Mouse (Mus musculus) frontal cortex, adult (tissue): ENCODE measurements around the gene Mt2.
A peak's percentile ranks its signal among the peaks of the same experiment; 100 is the strongest.

Experiments used
- ATAC-seq: cut with Nextera tagmentation; 2 replicates; pipeline ENCODE4 v1.9.2; 2017; ENCODE audit warnings: mild to moderate bottlenecking, moderate library complexity, mixed read lengths; ENCODE audit not compliant: low TSS enrichment

Mt2 gene

GRCm38 (mm10) chr8:94172809-94173732, 607 bp downstream of the Mt2 start:
- peak; percentile 15 for ATAC-seq

DNA sequence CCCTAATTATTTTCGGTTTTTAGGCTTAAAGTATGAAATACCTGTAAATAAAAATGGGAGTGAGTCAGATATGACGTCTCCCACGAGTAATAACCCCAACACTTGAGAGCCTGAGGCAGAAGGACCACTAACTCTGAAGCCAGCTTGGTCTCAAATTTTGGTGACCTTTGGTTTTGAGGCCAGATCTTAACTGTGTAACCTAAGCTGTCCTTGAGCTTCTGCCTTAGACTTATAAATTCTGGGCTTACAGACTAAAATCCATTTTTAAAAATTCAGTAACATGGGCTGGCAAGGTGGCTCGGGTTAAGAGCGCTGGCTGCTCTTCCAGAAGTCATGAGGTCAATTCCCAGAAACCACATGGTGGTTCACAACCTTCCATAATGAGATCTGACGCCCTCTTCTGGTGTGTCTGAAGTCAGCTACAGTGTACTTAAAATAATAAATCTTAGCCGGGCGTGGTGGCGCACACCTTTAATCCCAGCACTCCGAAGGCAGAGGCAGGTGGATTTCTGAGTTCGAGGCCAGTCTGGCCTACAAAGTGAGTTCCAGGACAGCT, 1.5 kb downstream of the Mt2 start:
- no peak for ATAC-seq

DNA sequence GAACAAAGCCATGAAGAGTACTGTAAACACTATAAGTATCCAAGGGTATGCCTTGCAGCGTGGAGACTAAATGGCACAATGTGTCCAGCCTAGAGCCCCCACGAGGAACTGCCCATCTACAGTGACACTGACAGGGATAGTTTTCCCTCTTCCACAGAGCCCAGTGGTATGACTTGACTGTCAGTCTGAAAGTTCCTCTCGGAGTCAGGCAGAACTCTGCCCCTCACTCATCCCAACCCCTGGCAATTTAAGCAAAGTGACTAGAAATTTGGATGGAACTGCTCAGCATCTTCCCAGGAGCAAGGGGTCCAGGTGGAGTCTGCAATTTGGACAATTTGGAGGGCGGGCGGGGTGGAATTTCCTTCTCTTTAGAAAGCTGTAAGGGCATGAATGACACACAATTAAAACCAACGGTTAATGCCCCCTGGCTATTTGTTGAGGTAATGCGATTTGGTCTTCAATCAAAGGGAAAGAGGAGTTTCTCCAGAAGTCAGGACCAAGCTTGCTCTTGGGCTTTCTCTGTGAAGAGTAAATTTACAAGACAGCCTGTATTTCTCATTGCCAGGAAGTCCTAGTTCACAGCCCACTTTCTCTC, 2.3 kb downstream of the Mt2 start:
- no peak for ATAC-seq

- ATAC-seq: no peak
Observed at GRCm38 (mm10) chr8:94177716-94178390, 5.4 kb downstream of the Mt2 start.

DNA sequence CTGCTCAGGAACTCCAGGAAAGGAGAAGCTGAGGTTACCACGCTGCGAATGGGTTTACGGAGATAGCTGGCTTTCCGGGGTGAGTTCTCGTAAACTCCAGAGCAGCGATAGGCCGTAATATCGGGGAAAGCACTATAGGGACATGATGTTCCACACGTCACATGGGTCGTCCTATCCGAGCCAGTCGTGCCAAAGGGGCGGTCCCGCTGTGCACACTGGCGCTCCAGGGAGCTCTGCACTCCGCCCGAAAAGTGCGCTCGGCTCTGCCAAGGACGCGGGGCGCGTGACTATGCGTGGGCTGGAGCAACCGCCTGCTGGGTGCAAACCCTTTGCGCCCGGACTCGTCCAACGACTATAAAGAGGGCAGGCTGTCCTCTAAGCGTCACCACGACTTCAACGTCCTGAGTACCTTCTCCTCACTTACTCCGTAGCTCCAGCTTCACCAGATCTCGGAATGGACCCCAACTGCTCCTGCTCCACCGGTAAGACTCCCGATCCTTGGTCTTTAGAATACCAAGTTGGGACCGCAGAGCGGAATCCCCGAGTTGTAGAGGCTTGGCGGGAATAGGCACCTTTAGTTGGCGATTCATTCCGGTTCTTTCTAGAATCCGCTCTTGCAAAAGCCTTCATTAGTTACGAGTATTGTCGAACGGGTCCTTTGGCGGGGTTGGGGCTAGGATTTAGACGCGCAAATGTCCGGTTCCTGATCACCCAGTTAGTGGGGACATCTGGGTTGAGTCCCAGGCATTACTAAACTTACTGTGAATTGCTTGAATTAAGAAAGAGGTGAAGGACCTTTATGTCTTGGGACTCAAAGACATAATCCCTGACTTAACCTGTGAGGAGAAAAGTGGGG, 6.6 kb downstream of the Mt2 start, which contains the start of gene Mt1:
Gene Mt1, plus strand, starts transcription at position 226 of the 856 bp plus-strand sequence.
- ATAC-seq: peak; percentile 77

GRCm38 (mm10) chr8:94179713-94180560, 7.5 kb downstream of the Mt2 start:
- ATAC-seq: peak; percentile 35; the same call in 1 of the 2 replicates

GRCm38 (mm10) chr8:94180561-94180908, 8.1 kb downstream of the Mt2 start:
- ATAC-seq: no peak

DNA sequence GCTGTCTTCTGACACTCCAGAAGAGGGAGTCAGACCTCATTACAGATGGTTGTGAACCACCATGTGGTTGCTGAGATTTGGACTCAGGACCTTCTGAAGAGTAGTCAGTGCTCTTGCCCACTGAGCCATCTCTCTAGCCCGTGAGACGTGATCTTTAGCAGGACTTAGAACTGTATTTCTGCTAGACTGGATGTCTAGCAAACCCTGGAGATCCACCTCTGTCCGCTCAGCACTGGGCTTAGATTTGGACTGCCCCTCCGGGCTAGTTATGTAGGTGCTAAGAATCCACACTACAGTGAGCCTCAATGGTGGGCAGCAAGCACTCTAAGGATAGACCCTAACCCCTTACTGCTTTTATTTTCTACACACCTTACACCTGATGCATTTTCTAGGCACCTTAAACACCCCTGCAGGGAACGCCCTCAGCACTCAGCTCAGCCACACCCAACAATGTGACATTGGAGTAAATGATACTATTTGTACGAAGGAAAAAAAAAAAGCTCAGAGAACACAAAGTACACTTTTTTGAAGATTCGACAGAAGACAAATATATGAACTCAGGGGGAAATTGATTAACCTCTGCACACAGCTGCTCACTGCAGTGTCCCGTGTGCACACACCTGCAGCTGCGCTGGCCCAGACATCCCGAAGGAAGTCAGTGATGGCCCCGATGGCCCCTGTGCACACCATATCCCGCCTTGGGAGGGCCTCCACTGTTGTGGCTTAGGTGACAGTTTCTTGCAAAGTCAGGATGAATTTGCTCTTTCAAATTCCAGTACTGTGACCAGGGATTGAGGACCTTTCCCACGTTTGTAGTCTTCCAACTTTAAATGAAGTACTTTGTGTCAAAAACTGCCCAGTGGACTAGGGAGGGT, 9.8 kb downstream of the Mt2 start:
- ATAC-seq: no peak

DNA sequence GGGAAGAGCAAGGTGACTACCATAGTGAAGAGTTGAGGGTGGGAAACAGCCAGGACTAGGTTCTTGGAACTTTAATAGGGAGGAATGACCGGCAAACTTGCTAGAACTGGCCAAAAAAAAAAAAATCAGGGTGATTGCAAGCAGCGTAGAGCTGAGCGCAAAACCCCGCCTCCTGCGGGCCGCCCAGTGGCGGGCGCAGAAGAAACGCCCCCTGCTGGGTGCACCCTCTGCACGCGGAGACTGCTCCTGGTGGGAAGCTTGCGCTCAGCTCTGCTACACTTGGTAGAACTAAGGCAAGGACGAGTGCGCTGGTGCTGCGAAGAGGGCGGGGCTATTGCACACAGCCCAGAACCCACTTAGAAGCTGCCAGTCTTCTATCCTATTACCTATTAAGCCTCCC, 10.7 kb downstream of the Mt2 start:
- peak; percentile 64 for ATAC-seq

DNA sequence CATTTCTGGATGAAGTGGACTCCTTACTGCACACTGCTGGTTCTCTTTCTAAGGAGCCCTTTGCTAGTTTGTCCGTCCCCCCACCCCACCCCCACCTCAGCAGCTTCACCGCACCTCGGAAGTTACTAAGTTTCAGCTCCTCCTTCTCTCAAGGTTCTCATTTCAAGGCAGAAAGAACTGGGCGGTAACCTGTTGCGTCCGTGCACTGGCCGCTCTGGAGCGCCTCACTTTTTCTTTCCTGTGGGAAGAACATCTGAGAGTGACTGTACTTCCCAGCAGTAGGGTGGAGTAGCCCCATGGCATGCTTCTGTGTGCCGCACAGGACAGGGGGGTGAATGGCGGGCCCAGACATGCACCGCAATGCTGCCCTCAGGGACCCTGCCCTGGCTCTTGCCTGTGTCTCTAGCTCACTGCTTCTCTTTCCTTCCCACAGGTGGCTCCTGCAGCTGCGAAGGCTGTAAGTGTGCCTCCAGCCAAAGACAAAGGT, 11.9 kb downstream of the Mt2 start:
- no peak for ATAC-seq

- ATAC-seq: no peak
Observed at GRCm38 (mm10) chr8:94185791-94186190, 13.3 kb downstream of the Mt2 start.

DNA sequence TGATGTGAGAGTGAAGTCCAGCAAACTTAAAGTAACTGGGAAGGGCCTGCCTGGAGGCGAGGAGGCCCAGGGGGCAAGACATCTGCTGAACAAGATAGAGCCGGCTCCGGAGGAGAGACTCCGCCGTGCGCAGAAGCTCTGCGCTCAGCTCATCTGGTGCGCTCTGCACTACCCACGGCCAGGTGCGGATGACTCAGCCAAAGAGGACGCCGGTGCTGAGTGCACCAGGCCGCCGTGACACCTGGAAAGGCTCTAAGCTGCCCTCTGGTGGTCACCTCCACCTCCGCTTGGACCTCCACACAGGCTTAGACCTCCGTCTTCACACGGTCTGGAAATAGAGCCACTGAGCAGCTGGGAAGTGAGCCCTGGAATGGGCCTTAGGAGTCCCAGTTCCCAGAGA, 14.1 kb downstream of the Mt2 start:
- ATAC-seq: 0 out of 2 replicates have a peak, but pooled peaks have one; percentile 8

DNA sequence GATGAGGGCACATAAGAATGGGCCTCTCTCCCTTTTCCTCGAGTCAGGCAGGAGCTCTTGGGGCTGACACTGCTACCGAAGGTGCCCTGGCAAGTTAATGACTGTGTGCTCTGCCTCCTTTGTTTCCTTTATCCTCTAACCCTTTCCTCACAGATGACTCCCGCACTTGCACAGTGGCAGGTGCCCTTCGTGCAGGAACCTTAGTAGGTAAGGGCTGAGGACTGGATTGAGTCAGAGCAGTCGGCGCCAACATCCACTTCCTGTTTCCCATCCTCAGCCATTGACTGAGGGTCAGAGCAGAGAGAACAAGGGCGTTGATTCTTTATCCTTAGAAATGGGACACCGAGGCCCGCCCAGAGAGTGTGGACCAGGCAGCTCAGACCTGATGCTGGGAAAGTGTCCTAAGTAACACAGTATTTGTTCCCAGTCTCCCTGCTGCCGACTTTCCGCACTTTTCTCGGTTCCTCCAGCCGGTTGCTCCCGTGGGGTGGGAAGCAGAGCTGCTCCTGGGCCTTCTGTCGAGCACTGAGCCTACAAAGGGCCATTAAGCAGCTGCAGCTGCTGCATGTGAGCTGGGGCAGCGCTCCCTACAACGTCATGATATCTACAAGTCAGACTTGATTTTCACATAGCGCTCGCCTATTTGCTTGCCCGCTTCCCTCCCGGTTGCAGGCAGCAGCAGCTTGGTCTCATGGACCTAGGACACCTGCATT, 15.0 kb downstream of the Mt2 start:
- ATAC-seq: no peak

DNA sequence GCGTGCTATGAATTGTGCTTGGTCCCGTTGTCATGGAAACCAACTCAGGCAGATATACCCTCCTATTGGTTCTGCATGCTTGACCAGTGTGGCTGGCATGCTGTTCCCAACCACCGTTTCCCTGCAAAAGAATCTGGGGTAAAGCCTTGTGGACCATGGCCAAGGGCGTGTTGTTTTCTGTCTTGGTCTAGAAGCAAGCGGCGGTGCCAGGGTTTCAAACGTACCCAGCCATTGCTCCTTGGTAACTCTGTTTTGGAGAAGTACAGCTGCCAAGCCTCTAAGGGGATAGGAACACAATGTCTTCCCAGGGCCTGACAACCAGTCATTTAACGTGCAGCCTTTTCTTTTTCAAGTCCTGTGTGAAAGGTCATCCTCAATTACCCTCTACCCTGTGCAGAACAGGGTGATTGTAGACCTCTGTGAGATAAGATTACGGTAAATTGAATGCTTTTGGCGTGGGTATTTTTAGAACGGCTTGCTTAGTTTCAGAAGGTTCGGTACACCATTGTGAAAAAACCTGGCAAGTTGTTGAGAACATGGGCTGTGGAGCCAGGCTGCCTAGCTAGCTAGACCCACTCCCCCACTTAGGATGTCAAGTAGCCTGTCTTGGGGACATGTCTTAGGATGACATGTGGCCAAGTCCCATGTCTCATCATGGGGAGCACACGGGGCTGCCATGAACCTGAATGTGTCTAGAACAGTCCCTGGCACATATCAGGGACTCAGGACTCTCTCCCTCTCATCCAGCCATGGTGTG, 17.0 kb downstream of the Mt2 start:
- peak; percentile 35 for ATAC-seq

DNA sequence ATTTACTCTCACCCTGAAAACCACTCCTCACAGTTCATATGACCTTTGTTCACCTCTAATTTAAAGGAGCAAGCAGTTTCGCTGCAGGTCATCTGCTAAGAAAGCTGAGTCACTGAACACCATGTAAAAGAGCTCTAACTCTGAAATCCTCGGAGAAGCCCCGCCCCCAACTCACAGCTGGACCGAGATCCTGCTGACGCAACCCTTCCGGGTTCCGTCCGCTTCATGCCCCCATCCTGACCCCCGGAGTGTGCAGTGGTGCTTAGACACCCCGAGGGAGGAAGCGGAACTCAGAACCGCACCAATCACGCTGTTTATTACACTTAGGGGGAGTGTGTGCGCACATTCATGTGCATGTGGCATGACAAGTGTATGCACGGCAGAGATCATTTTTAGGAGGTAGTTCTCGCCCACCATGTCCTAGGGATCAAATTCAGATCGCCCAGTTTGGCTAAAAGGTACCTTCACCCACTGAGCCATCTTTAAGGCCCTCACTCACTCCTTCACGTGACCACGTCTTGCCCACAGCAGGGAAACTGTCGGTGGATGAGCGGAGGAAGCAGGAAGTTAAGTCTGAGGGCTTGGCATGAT, 18.7 kb downstream of the Mt2 start:
- ATAC-seq: no peak

DNA sequence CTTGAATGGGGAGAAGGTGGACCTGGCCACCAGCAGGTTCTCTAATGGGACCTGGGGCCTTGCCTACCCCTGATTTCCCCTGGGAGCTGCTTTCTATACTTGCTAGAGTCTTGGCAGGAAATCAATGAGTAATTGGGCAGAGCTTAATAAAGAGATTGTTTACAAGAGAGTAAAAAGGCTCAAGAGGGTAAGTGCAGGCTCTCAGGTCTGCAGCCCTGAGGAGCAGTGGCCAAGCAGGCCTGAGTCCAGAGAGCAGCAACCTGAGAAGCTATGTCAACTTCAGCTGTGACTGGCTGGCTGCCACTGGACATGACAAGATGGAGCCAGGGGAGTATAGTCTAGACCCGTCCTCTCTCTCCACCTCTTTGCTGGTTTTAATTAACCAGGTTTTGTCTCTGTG, 20.5 kb downstream of the Mt2 start:
- ATAC-seq: no peak

DNA sequence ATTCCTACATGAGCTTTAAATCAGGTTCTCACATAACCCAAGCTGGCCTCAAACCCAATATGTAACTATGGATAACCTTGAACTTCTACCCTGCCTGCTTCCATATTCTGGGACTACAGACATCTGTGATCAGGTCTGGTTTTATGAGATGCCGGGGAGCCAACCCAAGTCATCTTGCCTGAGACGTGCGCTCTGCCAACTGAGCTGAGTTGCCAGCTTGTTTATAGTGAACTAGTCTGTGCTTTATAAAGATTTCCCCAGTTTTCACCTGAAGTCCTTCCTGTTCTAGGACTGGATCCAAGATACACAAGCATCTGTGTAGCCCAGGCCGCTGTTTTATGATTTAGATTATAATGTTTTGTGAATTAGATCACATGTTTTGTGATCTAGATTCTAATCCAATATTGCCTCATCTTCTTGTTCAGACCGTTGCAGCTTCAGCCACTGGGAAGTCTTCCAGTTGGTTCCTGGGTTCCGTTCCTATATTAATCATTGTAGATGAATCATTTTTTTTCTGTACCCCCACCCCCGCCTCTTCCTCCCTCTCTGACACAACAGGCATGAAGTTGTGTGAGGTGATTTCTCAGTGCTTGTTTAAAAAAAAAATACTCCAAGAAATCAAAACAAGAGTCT, 22.2 kb downstream of the Mt2 start:
- peak; percentile 71 for ATAC-seq
